Mouse (Mus musculus) frontal cortex, postnatal 36 days (tissue): ENCODE results near the gene Psmb9.

Experiments
- DNase-seq, 2 experiments: peaks; one replicate each; pipeline ENCODE4 v3.0.0; 2022; ENCODE audit warnings: low spot score in 2 of 2

Gene Psmb9

GRCm38 (mm10) chr17:34138655-34139054 lies 48.9 kb downstream of the Psmb9 start:
- no peak for DNase-seq

GRCm38 (mm10) chr17:34137601-34138000 lies 50.0 kb downstream of the Psmb9 start:
- DNase-seq = no peak

DNA sequence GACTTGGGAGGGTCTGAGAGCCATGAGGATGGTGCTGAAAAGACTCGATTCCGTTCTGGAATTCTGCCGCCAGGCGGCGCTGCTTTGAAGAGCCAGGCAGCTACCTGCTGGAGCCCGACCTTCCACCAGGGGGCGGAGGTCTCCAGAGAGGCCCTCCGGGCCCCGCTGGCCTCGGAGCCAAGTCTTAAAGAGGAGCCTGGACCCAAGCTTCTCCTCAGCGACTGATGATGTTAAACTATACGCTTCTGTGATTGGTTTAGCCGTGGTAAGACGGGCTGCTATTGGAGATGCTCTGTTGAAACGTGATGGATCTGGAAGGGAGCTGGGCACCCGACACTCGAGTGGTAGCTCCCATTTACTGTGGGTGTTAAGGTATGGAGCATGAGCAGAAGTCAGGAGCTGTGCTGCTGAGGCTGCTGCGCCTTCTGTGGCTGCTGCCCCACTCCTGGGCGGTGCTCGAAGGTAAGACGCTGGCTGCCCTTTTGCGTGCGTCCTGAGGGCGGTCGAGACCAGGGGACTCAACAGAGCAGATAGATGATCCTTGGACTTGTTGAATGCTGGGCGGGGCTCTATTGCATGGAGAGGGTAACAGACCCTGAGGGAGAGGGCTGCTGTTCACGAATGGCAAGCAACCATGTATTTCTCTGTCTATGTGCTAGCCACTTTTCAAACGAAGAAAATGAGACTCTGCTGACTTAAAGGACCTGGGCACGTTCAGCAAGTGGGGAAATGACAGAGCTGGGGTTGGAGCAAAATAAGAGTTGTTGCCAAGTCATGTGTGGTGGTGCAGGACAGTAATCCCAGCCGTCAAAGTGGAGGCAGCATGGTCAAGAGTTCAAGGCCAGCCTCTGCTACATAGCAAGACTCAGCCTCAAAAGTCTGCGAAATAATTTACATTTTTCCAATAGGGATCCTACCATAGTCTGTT lies 52.0 kb downstream of the Psmb9 start:
- peak; percentile 98 to 99 for DNase-seq

GRCm38 (mm10) chr17:34134451-34134850 lies 53.1 kb downstream of the Psmb9 start:
- no peak for DNase-seq

- DNase-seq = no peak
Measured at GRCm38 (mm10) chr17:34133289-34133688, 54.3 kb downstream of the Psmb9 start.
